Mouse (Mus musculus) stomach, adult 2 months (tissue): Measurements from ENCODE around the gene Kap. TPM values are rescaled to one million over a fixed set of nuclear protein-coding genes. Genes with fewer than 3 reads are reported as not detected.

Experiments used
- polyA plus RNA-seq: library from polyadenylated mRNA; depleted of rRNA; stranded (reverse); fragments of >200 nt; gene quantifications from 2 replicates; pipeline ENCODE4 v1.2.3, GENCODE M21; 2012; rRNA removed

Kap gene
- polyA plus RNA-seq = not detected in 2 replicates

DNA sequence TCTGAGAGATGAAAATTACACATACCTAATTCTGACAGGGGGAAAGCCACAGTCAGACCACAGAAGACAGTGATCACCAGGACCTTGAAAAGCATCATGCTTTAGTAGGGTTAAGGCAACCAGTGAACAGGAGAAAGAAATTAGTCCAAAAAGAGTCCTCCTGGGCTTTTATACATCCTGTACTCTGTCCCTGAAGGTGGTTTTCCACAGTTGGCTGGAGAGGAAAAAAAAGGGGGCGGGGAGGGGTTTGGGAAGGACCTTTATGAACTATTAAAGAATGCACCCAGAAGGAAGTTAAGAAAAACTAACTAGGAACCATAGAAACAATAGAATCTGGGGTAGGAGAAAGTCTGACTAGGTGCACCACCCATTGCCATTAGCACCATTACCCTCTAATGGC, at the start of gene Kap:
Kap (minus strand) TSS at position 237 of the 400 bp plus-strand sequence.

Other genes with a start within 250 kb of the Kap start
- gene Etv6, start 181.9 kb upstream of the Kap start, polyA plus RNA-seq = 8.6 and 12.6 TPM in 2 replicates